Mouse (Mus musculus): Measurements from ENCODE around the gene Trpc4ap.

Gene Trpc4ap

GRCm38 (mm10) chr2:155637411-155637810 lies 54.8 kb downstream of the Trpc4ap start:
- peak; percentile 47 to 56 for DNase-seq

DNA sequence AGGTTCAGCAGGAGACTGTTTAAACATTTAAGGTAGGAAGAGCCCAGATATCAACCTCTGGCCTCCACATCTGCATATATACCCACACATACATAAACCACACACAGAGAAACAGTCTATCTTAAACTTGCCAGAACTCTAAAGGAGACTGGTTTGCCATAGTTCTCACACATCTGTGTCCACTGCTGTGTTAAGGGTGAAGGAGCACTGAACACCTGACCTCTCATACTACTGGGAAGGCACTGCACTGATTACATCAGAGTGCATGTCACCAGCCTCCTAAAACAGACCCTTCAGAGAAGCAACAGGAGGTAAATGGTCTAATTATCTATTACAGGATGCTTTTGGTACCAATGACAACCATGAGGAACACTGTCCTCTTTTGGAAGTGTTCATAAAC lies 55.3 kb downstream of the Trpc4ap start:
- no peak for DNase-seq

- peak in 1 of 2 experiments; percentile 12 for DNase-seq
These were observed 56.2 kb downstream of the Trpc4ap start for GRCm38 (mm10) chr2:155635961-155636360.

DNA sequence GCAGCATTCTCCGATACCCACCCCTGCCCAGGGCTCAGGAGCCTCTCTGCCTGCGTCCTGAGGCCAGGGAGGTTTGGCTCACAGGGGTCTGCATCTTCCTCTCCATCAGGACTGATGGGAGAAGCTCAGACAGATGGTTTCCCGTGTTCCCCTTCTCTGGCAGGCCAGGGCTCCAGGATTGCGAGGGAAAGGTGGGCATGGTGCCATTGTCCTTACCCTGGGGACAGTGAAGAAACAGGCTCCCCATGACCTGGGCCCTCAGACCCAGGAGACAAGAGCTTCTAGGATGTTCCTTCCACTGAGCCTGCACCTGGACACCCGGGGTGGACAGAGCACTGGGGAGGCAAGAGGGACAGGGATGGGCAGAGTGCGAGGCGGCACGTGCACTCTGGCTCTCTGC lies 57.6 kb downstream of the Trpc4ap start:
- DNase-seq: peak; percentile 64 to 68

GRCm38 (mm10) chr2:155633731-155634130 lies 58.5 kb downstream of the Trpc4ap start:
- DNase-seq: peak; percentile 77 to 86

- peak; percentile 40 to 47 for DNase-seq
These were observed 59.1 kb downstream of the Trpc4ap start for GRCm38 (mm10) chr2:155633121-155633520.

GRCm38 (mm10) chr2:155632138-155632936 lies 59.8 kb downstream of the Trpc4ap start:
- peak; percentile 52 to 54 for DNase-seq

GRCm38 (mm10) chr2:155630590-155631416 lies 61.4 kb downstream of the Trpc4ap start:
- peak; percentile 71 to 72 for DNase-seq

DNA sequence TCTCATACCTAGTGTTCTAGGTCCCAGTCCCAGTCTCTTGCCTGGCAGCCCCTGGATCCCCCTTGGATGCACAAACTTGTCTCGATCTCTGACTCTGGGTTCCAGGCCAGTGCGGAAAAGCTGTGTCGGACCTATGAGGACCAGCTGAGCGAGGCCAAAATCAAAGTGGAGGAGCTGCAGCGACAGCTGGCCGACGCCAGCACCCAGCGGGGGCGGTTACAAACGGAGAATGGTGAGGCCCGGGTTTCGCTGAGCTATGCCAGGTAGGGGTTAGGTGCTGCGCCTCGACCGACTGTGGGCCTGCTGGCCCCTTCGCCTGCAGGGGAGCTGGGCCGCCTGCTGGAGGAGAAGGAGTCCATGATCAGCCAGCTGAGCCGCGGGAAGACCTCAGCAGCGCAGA lies 62.0 kb downstream of the Trpc4ap start:
- peak; percentile 73 to 77 for DNase-seq

- peak; percentile 78 to 84 for DNase-seq
These were observed 62.9 kb downstream of the Trpc4ap start for GRCm38 (mm10) chr2:155629231-155629661.

DNA sequence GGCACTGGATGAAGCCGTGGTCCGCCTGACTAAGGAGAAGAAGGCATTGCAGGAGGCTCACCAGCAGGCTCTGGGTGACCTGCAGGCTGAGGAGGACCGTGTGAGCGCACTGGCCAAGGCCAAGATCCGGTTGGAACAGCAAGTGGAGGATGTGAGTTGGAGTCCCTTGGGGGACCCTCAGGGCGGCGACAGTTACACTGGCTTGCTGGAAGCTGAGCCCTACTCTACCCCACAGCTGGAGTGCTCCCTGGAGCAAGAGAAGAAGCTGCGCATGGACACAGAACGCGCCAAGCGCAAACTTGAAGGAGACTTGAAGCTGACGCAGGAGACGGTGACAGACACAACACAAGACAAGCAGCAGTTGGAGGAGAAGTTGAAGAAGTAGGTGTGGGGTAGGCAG lies 63.7 kb downstream of the Trpc4ap start:
- peak; percentile 30 to 42 for DNase-seq

DNA sequence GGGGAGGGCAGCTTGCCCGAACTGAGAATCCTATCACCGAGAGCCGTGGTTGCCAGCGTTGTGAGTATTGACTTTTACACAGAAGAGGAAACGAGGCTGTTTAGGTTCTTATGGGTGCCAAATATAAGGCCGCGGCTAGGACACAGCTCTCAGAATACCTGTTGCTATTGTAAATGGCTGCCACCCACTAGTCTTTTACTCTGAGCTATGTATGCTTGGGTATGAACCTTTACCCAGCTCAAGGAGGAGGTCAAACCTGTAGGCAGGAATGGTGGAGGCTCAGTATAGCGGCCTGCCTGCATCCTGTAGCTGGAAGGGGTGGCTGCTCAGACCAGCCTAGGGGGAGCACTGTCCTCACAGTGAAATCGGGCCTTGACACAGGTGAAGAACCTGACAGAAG lies 64.1 kb downstream of the Trpc4ap start:
- no peak for DNase-seq

DNA sequence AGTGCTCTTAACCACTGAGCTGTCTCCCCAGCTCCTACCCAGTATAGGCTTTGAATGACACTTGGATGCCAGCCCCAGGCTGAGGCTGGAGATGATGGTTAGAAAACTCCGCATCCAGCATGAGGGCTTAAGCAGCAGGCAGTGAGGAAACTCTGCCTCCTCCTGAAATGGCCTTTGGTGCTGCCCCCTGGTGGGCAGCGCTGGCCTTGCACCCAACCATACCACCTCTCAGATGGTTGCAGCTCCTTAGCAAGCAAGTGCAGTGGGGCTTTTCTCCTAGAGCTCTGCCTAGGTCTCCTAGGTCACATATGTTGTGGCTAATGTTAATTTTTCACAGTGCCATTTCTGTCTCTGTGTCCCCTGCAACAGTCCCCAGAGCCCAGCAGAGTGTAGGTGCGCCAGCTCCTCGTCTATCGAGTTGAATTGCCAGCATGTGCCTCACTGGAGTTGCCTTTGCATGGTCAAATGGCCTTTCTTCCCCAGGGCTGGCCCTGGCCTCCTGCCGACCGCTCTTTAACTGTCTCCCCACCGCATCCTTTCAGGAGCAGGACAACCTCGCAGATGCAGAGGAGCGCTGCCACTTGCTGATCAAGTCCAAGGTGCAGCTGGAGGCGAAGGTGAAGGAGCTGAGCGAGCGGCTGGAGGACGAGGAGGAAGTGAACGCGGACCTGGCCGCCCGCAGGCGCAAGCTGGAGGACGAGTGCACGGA lies 65.0 kb downstream of the Trpc4ap start:
- DNase-seq: peak; percentile 90 to 92

DNA sequence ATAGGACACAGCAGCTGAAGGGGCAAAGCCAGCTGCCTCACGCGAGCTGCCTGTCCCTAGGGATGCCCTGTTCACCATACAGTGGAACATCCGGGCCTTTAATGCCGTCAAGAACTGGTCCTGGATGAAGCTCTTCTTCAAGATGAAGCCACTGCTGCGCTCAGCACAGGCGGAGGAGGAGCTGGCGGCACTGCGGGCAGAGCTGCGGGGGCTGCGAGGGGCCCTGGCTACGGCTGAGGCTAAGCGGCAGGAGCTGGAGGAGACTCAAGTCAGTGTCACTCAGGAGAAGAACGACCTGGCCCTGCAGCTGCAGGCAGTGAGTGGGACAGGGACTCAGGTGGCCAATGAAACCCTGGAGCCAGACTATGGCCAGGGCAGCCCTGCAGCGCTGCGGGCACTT lies 65.9 kb downstream of the Trpc4ap start:
- peak; percentile 62 to 69 for DNase-seq

GRCm38 (mm10) chr2:155624730-155625129 lies 67.5 kb downstream of the Trpc4ap start:
- DNase-seq: peak; percentile 48 to 67

- DNase-seq: no peak
These were observed 68.2 kb downstream of the Trpc4ap start for GRCm38 (mm10) chr2:155623996-155624395.

- no peak for DNase-seq
These were observed 69.6 kb downstream of the Trpc4ap start for GRCm38 (mm10) chr2:155622606-155623005.

- peak; percentile 97 to 98 for DNase-seq
These were observed 72.4 kb downstream of the Trpc4ap start for GRCm38 (mm10) chr2:155619817-155620216.

DNA sequence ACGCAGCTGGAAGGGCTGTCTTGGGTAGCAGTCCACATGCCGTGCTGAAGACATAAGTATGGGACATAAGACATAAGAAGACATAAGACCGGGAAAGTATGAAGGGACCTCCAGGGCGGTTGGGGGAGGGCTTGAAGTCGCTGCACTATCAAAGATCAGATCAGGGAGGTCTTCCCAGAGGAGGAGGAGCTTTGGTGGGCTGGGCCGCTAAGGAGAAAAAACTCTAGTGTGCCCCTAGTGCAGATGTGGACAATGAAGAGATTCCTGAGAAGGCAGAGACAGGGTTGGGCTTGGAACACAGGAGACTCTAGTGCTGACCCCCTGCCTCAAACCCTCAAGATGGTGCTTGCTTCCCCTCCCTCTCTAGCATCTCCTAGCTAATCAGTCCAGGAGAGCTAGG lies 75.2 kb downstream of the Trpc4ap start:
- no peak for DNase-seq

DNA sequence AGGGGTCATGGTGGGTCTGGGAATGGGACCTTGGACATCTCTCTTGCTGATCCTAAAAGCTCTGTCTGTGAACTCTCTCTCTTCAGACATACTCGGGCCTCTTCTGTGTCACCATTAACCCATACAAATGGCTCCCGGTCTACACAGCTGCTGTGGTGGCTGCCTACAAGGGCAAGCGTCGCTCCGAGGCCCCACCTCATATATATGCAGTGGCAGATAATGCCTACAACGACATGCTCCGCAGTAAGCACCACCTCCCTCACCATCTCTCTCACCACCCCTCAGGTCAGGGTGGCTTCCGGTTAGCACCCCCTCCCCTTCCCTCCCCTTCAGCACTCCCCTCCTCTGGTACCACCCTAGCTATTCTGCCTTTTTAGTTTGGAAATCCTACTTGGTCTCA lies 78.2 kb downstream of the Trpc4ap start:
- DNase-seq: no peak

- peak; percentile 80 to 82 for DNase-seq
These were observed 78.8 kb downstream of the Trpc4ap start for GRCm38 (mm10) chr2:155613326-155613755.

GRCm38 (mm10) chr2:155611834-155612550 lies 80.2 kb downstream of the Trpc4ap start:
- DNase-seq: no peak
